Mouse (Mus musculus): ENCODE measurements around the gene Polr2e. TPM values are rescaled to one million over a fixed set of nuclear protein-coding genes. Genes with fewer than 3 reads are reported as not detected.

Gene Polr2e
- polyA plus RNA-seq, 1 experiment from 2014 or later = 308 TPM

- H3K4me3 ChIP-seq (ENCODE audit: low read depth, low read length) = no peak overlapping the region
- WGBS = 96% methylated on average over 6 of the region's 7 CpGs
Measured at GRCm38 (mm10) chr10:80069251-80069650, 29.7 kb upstream of the Polr2e start.

GRCm38 (mm10) chr10:80063877-80064650 is 24.5 kb upstream of the Polr2e start:
- H3K9me3 ChIP-seq (ENCODE audit: control insufficient read depth, low read length) = no peaks in the 10 kb centered on the region
- H3K36me3 ChIP-seq (ENCODE audit: control insufficient read depth, insufficient read depth, low read length) = peaks cover 9% of the 10 kb centered on the region
- H3K9ac ChIP-seq (ENCODE audit: low read length) = no peak overlapping the region
- no peaks in the 10 kb centered on the region for H3K4me1 ChIP-seq (ENCODE audit: control insufficient read depth, insufficient read depth, low read length)
- H3K27ac ChIP-seq (replicated peaks; ENCODE audit: low read depth, low read length) = no peak overlapping the region
- DNase-seq (ENCODE audit: low spot score) = no peak
- no peaks in the 10 kb centered on the region for H3K27me3 ChIP-seq (ENCODE audit: control insufficient read depth, insufficient read depth, low read length)
- 75% methylated on average over 23 of the region's 23 CpGs for WGBS
- H3K4me2 ChIP-seq (ENCODE audit: low read depth, severe bottlenecking) = no peak overlapping the region
- no peak overlapping the region for H3K4me3 ChIP-seq (ENCODE audit: low read depth, low read length)
- no peak for ATAC-seq (ENCODE audit: insufficient number of reproducible peaks, low FRiP score, low TSS enrichment, low read depth)

More at GRCm38 (mm10) chr10:80069251-80069650, 29.7 kb upstream of the Polr2e start:
- Histone ChIP-seq H3K4me1 (ENCODE audit: control insufficient read depth, insufficient read depth, low read length) (peaks cover 6% of the 10 kb centered on the region; the same call in 1 of the 2 replicates), H3K4me2 (ENCODE audit: low read depth, severe bottlenecking) (no peak overlapping the region), H3K9me3 (ENCODE audit: control insufficient read depth, low read length) (no peaks in the 10 kb centered on the region), H3K9ac (ENCODE audit: low read length) (no peak overlapping the region), H3K27ac (replicated peaks; ENCODE audit: low read depth, low read length) (no peak overlapping the region), H3K36me3 (ENCODE audit: control insufficient read depth, insufficient read depth, low read length) (no peaks in the 10 kb centered on the region; the same call in 1 of the 2 replicates), H3K27me3 (ENCODE audit: control insufficient read depth, insufficient read depth, low read length) (no peaks in the 10 kb centered on the region)
- no peak for ATAC-seq (ENCODE audit: insufficient number of reproducible peaks, low FRiP score, low TSS enrichment, low read depth)
- DNase-seq (ENCODE audit: low spot score) = no peak

GRCm38 (mm10) chr10:80063104-80063503 is 23.5 kb upstream of the Polr2e start:
- ATAC-seq (ENCODE audit: insufficient number of reproducible peaks, low FRiP score, low TSS enrichment, low read depth) = no peak
- Histone ChIP-seq H3K9ac (ENCODE audit: low read length) (no peak overlapping the region), H3K27ac (replicated peaks; ENCODE audit: low read depth, low read length) (no peak overlapping the region), H3K9me3 (ENCODE audit: control insufficient read depth, low read length) (no peaks in the 10 kb centered on the region), H3K36me3 (ENCODE audit: control insufficient read depth, insufficient read depth, low read length) (peaks cover 9% of the 10 kb centered on the region), H3K4me2 (ENCODE audit: low read depth, severe bottlenecking) (no peak overlapping the region), H3K4me1 (ENCODE audit: control insufficient read depth, insufficient read depth, low read length) (no peaks in the 10 kb centered on the region), H3K27me3 (ENCODE audit: control insufficient read depth, insufficient read depth, low read length) (no peaks in the 10 kb centered on the region), H3K4me3 (ENCODE audit: low read depth, low read length) (no peak overlapping the region)
- DNase-seq (ENCODE audit: low spot score) = no peak
- WGBS = 93% methylated on average over 5 of the region's 5 CpGs

GRCm38 (mm10) chr10:80057683-80058326 is 18.2 kb upstream of the Polr2e start:
- WGBS = 78% methylated on average over 30 of the region's 30 CpGs
- H3K27ac ChIP-seq (replicated peaks; ENCODE audit: low read depth, low read length) = no peak overlapping the region
- H3K9ac ChIP-seq (ENCODE audit: low read length) = no peak overlapping the region
- no peaks in the 10 kb centered on the region for H3K27me3 ChIP-seq (ENCODE audit: control insufficient read depth, insufficient read depth, low read length)
- no peak for ATAC-seq (ENCODE audit: insufficient number of reproducible peaks, low FRiP score, low TSS enrichment, low read depth)
- no peak overlapping the region for H3K4me3 ChIP-seq (ENCODE audit: low read depth, low read length)
- H3K4me1 ChIP-seq (ENCODE audit: control insufficient read depth, insufficient read depth, low read length) = peaks cover 4% of the 10 kb centered on the region
- no peaks in the 10 kb centered on the region for H3K9me3 ChIP-seq (ENCODE audit: control insufficient read depth, low read length)
- H3K4me2 ChIP-seq (ENCODE audit: low read depth, severe bottlenecking) = no peak overlapping the region
- no peak for DNase-seq (ENCODE audit: low spot score)
- peaks cover 13% of the 10 kb centered on the region for H3K36me3 ChIP-seq (ENCODE audit: control insufficient read depth, insufficient read depth, low read length)

GRCm38 (mm10) chr10:80056976-80057682 is 17.5 kb upstream of the Polr2e start:
- Histone ChIP-seq H3K36me3 (ENCODE audit: control insufficient read depth, insufficient read depth, low read length) (peaks cover 7% of the 10 kb centered on the region; the same call in 1 of the 2 replicates), H3K9ac (ENCODE audit: low read length) (no peak overlapping the region), H3K27ac (replicated peaks; ENCODE audit: low read depth, low read length) (no peak overlapping the region), H3K4me1 (ENCODE audit: control insufficient read depth, insufficient read depth, low read length) (peaks cover 4% of the 10 kb centered on the region), H3K27me3 (ENCODE audit: control insufficient read depth, insufficient read depth, low read length) (no peaks in the 10 kb centered on the region), H3K9me3 (ENCODE audit: control insufficient read depth, low read length) (no peaks in the 10 kb centered on the region), H3K4me2 (ENCODE audit: low read depth, severe bottlenecking) (no peak overlapping the region), H3K4me3 (ENCODE audit: low read depth, low read length) (no peak overlapping the region)
- 92% methylated on average over 27 of the region's 27 CpGs for WGBS
- ATAC-seq (ENCODE audit: insufficient number of reproducible peaks, low FRiP score, low TSS enrichment, low read depth) (no peak), DNase-seq (ENCODE audit: low spot score) (no peak)

GRCm38 (mm10) chr10:80056506-80056905 is 16.9 kb upstream of the Polr2e start:
- WGBS = 92% methylated on average over 4 of the region's 4 CpGs
- Histone ChIP-seq H3K9me3 (ENCODE audit: control insufficient read depth, low read length) (no peaks in the 10 kb centered on the region), H3K4me2 (ENCODE audit: low read depth, severe bottlenecking) (no peak overlapping the region), H3K4me1 (ENCODE audit: control insufficient read depth, insufficient read depth, low read length) (peaks cover 9% of the 10 kb centered on the region), H3K4me3 (ENCODE audit: low read depth, low read length) (no peak overlapping the region), H3K36me3 (ENCODE audit: control insufficient read depth, insufficient read depth, low read length) (peaks cover 5% of the 10 kb centered on the region; the same call in 1 of the 2 replicates), H3K27me3 (ENCODE audit: control insufficient read depth, insufficient read depth, low read length) (no peaks in the 10 kb centered on the region), H3K9ac (ENCODE audit: low read length) (no peak overlapping the region), H3K27ac (replicated peaks; ENCODE audit: low read depth, low read length) (no peak overlapping the region)
- DNase-seq (ENCODE audit: low spot score) (no peak), ATAC-seq (ENCODE audit: insufficient number of reproducible peaks, low FRiP score, low TSS enrichment, low read depth) (no peak)

GRCm38 (mm10) chr10:80055891-80056290 is 16.3 kb upstream of the Polr2e start:
- Histone ChIP-seq H3K4me1 (ENCODE audit: control insufficient read depth, insufficient read depth, low read length) (peaks cover 9% of the 10 kb centered on the region), H3K27me3 (ENCODE audit: control insufficient read depth, insufficient read depth, low read length) (no peaks in the 10 kb centered on the region), H3K4me3 (ENCODE audit: low read depth, low read length) (no peak overlapping the region), H3K4me2 (ENCODE audit: low read depth, severe bottlenecking) (no peak overlapping the region), H3K27ac (replicated peaks; ENCODE audit: low read depth, low read length) (no peak overlapping the region), H3K9me3 (ENCODE audit: control insufficient read depth, low read length) (no peaks in the 10 kb centered on the region), H3K9ac (ENCODE audit: low read length) (no peak overlapping the region), H3K36me3 (ENCODE audit: control insufficient read depth, insufficient read depth, low read length) (peaks cover 5% of the 10 kb centered on the region; the same call in 1 of the 2 replicates)
- 90% methylated on average over 9 of the region's 10 CpGs for WGBS
- ATAC-seq (ENCODE audit: insufficient number of reproducible peaks, low FRiP score, low TSS enrichment, low read depth) (no peak), DNase-seq (ENCODE audit: low spot score) (no peak)

GRCm38 (mm10) chr10:80055364-80055763 is 15.8 kb upstream of the Polr2e start:
- no peak for DNase-seq (ENCODE audit: low spot score)
- Histone ChIP-seq H3K27me3 (ENCODE audit: control insufficient read depth, insufficient read depth, low read length) (no peaks in the 10 kb centered on the region), H3K36me3 (ENCODE audit: control insufficient read depth, insufficient read depth, low read length) (peaks cover 5% of the 10 kb centered on the region; the same call in 1 of the 2 replicates), H3K9me3 (ENCODE audit: control insufficient read depth, low read length) (no peaks in the 10 kb centered on the region), H3K27ac (replicated peaks; ENCODE audit: low read depth, low read length) (no peak overlapping the region), H3K9ac (ENCODE audit: low read length) (peak overlapping the region; percentile 19; the same call in 1 of the 2 replicates), H3K4me3 (ENCODE audit: low read depth, low read length) (no peak overlapping the region), H3K4me1 (ENCODE audit: control insufficient read depth, insufficient read depth, low read length) (peaks cover 9% of the 10 kb centered on the region), H3K4me2 (ENCODE audit: low read depth, severe bottlenecking) (peak overlapping the region; percentile 78; the same call in 1 of the 2 replicates)
- ATAC-seq (ENCODE audit: insufficient number of reproducible peaks, low FRiP score, low TSS enrichment, low read depth) = no peak
- 86% methylated on average over 5 of the region's 5 CpGs for WGBS
